Mouse (Mus musculus): ENCODE measurements around the gene Lrrc42.

Lrrc42 gene

GRCm38 (mm10) chr4:107198072-107198471 is 55.3 kb downstream of the Lrrc42 start:
- Histone ChIP-seq H3K27me3 (ENCODE audit: insufficient read depth, low read length) (no peaks in the 10 kb centered on the region), H3K4me1 (replicated peaks; ENCODE audit: low read depth, low read length) (peaks cover 2% of the 10 kb centered on the region; the same call in 1 of the 2 replicates), H3K36me3 (ENCODE audit: insufficient read depth, low read length) (peaks cover 93% of the 10 kb centered on the region), H3K9me3 (ENCODE audit: low read length) (no peaks in the 10 kb centered on the region), H3K4me3 (replicated peaks; ENCODE audit: low read length) (no peak overlapping the region)
- TF ChIP-seq POU5F1 (IDR thresholded peaks at IDR 0.05; ENCODE audit: borderline replicate concordance, low read length) (no peak), CTCF (conservative IDR thresholded peaks at IDR 0.05; ENCODE audit: low read length) (no peak), NANOG (IDR thresholded peaks at IDR 0.05; ENCODE audit: borderline replicate concordance, low read length) (no peak)

DNA sequence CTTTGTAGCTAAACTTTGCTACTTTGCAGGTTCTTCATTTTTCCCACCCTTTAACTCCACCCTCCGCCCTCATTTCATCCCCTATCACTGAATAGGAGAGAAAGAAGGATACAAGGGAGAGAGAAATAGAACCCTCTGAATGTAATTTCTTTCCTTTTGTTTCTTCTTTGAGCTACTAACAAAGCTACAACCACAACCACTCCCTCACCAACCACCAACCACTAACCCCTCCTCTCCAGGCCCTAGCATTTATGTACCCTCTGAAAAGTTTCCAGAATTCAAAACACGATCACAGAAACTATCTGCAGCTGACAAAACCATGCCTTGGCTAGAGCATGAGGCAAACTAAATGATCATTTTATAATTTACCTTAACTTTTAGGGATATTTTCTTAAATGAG is 56.9 kb downstream of the Lrrc42 start:
- Histone ChIP-seq H3K9me3 (ENCODE audit: low read length) (no peaks in the 10 kb centered on the region), H3K36me3 (ENCODE audit: insufficient read depth, low read length) (peaks cover 94% of the 10 kb centered on the region), H3K27me3 (ENCODE audit: insufficient read depth, low read length) (no peaks in the 10 kb centered on the region), H3K4me3 (replicated peaks; ENCODE audit: low read length) (no peak overlapping the region), H3K4me1 (replicated peaks; ENCODE audit: low read depth, low read length) (no peaks in the 10 kb centered on the region)
- TF ChIP-seq NANOG (IDR thresholded peaks at IDR 0.05; ENCODE audit: borderline replicate concordance, low read length): no peak

DNA sequence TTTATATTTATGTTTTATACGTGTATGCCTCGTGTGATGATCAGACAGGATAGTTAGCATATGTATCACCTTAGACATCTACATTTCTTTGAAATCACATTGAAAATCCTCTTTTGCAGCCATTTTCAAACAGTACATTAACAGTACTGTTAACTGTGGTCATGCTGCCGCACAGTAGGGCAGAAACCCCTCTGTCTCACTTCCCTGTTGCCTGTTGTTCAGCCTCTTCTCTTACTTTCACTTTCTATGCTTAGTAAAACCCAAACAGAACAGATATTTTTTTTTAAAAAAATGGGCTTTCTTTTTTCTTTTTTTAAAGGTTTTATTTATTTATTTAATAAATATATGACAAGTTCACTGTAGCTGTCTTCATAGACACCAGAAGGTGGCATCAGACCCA is 59.5 kb downstream of the Lrrc42 start:
- Histone ChIP-seq H3K4me3 (replicated peaks; ENCODE audit: low read length) (no peak overlapping the region), H3K27me3 (ENCODE audit: insufficient read depth, low read length) (no peaks in the 10 kb centered on the region), H3K9me3 (ENCODE audit: low read length) (no peaks in the 10 kb centered on the region), H3K4me1 (replicated peaks; ENCODE audit: low read depth, low read length) (peaks cover 7% of the 10 kb centered on the region; the same call in 1 of the 2 replicates), H3K36me3 (ENCODE audit: insufficient read depth, low read length) (peaks cover 92% of the 10 kb centered on the region)
- no peak for TF ChIP-seq POU5F1 (IDR thresholded peaks at IDR 0.05; ENCODE audit: borderline replicate concordance, low read length)
- no peak for TF ChIP-seq CTCF (conservative IDR thresholded peaks at IDR 0.05; ENCODE audit: low read length)
- TF ChIP-seq NANOG (IDR thresholded peaks at IDR 0.05; ENCODE audit: borderline replicate concordance, low read length): no peak

- H3K9me3 ChIP-seq (ENCODE audit: low read length): no peaks in the 10 kb centered on the region
- no peak overlapping the region for H3K4me3 ChIP-seq (replicated peaks; ENCODE audit: low read length)
- peaks cover 34% of the 10 kb centered on the region for H3K4me1 ChIP-seq (replicated peaks; ENCODE audit: low read depth, low read length)
- no peak for TF ChIP-seq NANOG (IDR thresholded peaks at IDR 0.05; ENCODE audit: borderline replicate concordance, low read length)
- TF ChIP-seq POU5F1 (IDR thresholded peaks at IDR 0.05; ENCODE audit: borderline replicate concordance, low read length): no peak
- TF ChIP-seq CTCF (conservative IDR thresholded peaks at IDR 0.05; ENCODE audit: low read length): no peak
- no peaks in the 10 kb centered on the region for H3K27me3 ChIP-seq (ENCODE audit: insufficient read depth, low read length)
- peaks cover 51% of the 10 kb centered on the region for H3K36me3 ChIP-seq (ENCODE audit: insufficient read depth, low read length)
These were observed 67.6 kb downstream of the Lrrc42 start for GRCm38 (mm10) chr4:107185703-107186102.
